In genomic region chr19:49681204-49681603, GRCm38 (mm10) we compare ENCODE assay signal across 24 mouse cellular contexts.
A peak's percentile ranks its signal among the peaks of the same experiment; 100 is the strongest.
DNase-seq lines count a peak whose midpoint lies in the region; ATAC-seq and TF ChIP-seq lines count a peak whose summit lies in the region.
"Had no signal": no experiment of that assay in that cellular context is flagged by ENCODE, and none has a peak within 500 bp of the region (broad histone marks: within the 10 kb centered on the region; RNA-seq: fewer than 3 reads in every experiment).

No protein-coding gene starts in this region.

- DNase-seq in frontal cortex, adult 2 months (ENCODE audit: extremely low spot score in 1 of 2, low spot score in 1 of 2), result peak; percentile 28 to 39
- no peak for DNase-seq in frontal cortex, postnatal 14 days (ENCODE audit: low spot score in 2 of 2)
- peak; percentile 83 for DNase-seq in midbrain, embryonic 11.5 days (ENCODE audit: low spot score, missing footprints)
- DNase-seq in brain, embryonic 14.5 days (ENCODE audit: low read depth), result peak; percentile 5
- DNase-seq in embryonic facial prominence, embryonic 14.5 days (ENCODE audit: low spot score), result peak; percentile 5
- no peak for DNase-seq in ovary, adult 18-20 months (ENCODE audit: low spot score)
- DNase-seq: adrenal gland, adult 2 months; cerebellum, adult 18-20 months; cerebellum, postnatal 25 days; gastrocnemius, postnatal 10 days; heart, adult 11 months; heart, postnatal 14 days; kidney, adult 9 months; kidney, postnatal 14 days; liver, postnatal 0 days had no signal

- no peaks in the 10 kb centered on the region for H3K4me1 ChIP-seq in midbrain, embryonic 11.5 days (ENCODE audit: control insufficient read depth, insufficient read depth, low read length)
- H3K4me1 ChIP-seq in midbrain, embryonic 13.5 days (replicated peaks), result no peaks in the 10 kb centered on the region
- H3K4me1 ChIP-seq in embryonic facial prominence, embryonic 14.5 days (ENCODE audit: control insufficient read depth, insufficient read depth, low read length), result no peaks in the 10 kb centered on the region
- H3K4me1 ChIP-seq: forebrain, embryonic 15.5 days; heart, embryonic 13.5 days had no signal

- TF ChIP-seq CTCF in brain, embryonic 14.5 days (IDR thresholded peaks at IDR 0.05; ENCODE audit: borderline replicate concordance, extremely low read depth, insufficient read depth, insufficient read length), result no peak

- H3K4me2 ChIP-seq in midbrain, embryonic 11.5 days, result no peak overlapping the region
- no peak overlapping the region for H3K4me2 ChIP-seq in midbrain, embryonic 13.5 days (replicated peaks)
- no peak overlapping the region for H3K4me2 ChIP-seq in embryonic facial prominence, embryonic 14.5 days (ENCODE audit: low read depth, low read length)
- H3K4me2 ChIP-seq: forebrain, embryonic 15.5 days; heart, embryonic 13.5 days; liver, embryonic 11.5 days had no signal

- TF ChIP-seq POLR2A in brain, embryonic 14.5 days (IDR thresholded peaks at IDR 0.05; ENCODE audit: borderline replicate concordance, extremely low read depth, insufficient read depth, insufficient read length, poor library complexity, severe bottlenecking), result no peak

- H3K9me3 ChIP-seq in midbrain, embryonic 11.5 days (ENCODE audit: control insufficient read depth, low read length), result no peaks in the 10 kb centered on the region; the same call in 1 of the 2 replicates
- H3K9me3 ChIP-seq in midbrain, embryonic 13.5 days, result no peaks in the 10 kb centered on the region
- H3K9me3 ChIP-seq in embryonic facial prominence, embryonic 14.5 days (ENCODE audit: control insufficient read depth, low read length), result 0 out of 2 replicates have a peak, but pooled peaks cover 4% of the 10 kb centered on the region
- H3K9me3 ChIP-seq: forebrain, embryonic 15.5 days had no signal

- H3K36me3 ChIP-seq in midbrain, embryonic 11.5 days (ENCODE audit: control insufficient read depth, insufficient read depth, low read length), result no peaks in the 10 kb centered on the region
- no peaks in the 10 kb centered on the region for H3K36me3 ChIP-seq in midbrain, embryonic 13.5 days
- H3K36me3 ChIP-seq in embryonic facial prominence, embryonic 14.5 days (ENCODE audit: control insufficient read depth, insufficient read depth, low read length), result no peaks in the 10 kb centered on the region
- H3K36me3 ChIP-seq: forebrain, embryonic 15.5 days; heart, embryonic 13.5 days had no signal

- peak; percentile 67 for ATAC-seq in midbrain, embryonic 11.5 days (ENCODE audit: low FRiP score)
- ATAC-seq in midbrain, embryonic 13.5 days, result no peak
- ATAC-seq in embryonic facial prominence, embryonic 14.5 days (ENCODE audit: low read depth), result peak; percentile 65; the same call in 1 of the 2 replicates
- ATAC-seq: forebrain, embryonic 15.5 days; hindbrain, postnatal 0 days; intestine, embryonic 16.5 days; liver, postnatal 0 days; lung, postnatal 0 days had no signal

- H3K27ac ChIP-seq in midbrain, embryonic 11.5 days (ENCODE audit: low read depth, low read length), result no peak overlapping the region
- no peak overlapping the region for H3K27ac ChIP-seq in midbrain, embryonic 13.5 days
- H3K27ac ChIP-seq in embryonic facial prominence, embryonic 14.5 days (replicated peaks; ENCODE audit: low read depth, low read length), result no peak overlapping the region
- H3K27ac ChIP-seq: forebrain, embryonic 15.5 days; heart, embryonic 13.5 days; hindbrain, postnatal 0 days; macrophage; stomach, postnatal 0 days had no signal

- H3K4me3 ChIP-seq in midbrain, embryonic 11.5 days (ENCODE audit: low read depth, low read length), result no peak overlapping the region
- H3K4me3 ChIP-seq in midbrain, embryonic 13.5 days (replicated peaks), result no peak overlapping the region
- H3K4me3 ChIP-seq in embryonic facial prominence, embryonic 14.5 days (ENCODE audit: low read depth, low read length), result no peak overlapping the region
- H3K4me3 ChIP-seq: forebrain, embryonic 15.5 days; heart, embryonic 13.5 days had no signal

- WGBS in midbrain, embryonic 11.5 days, result 60% methylated on average over 3 of the region's 3 CpGs
- 40% methylated on average over 3 of the region's 3 CpGs for WGBS in midbrain, embryonic 13.5 days
- 59% methylated on average over 3 of the region's 3 CpGs for WGBS in embryonic facial prominence, embryonic 14.5 days

- no peaks in the 10 kb centered on the region for H3K27me3 ChIP-seq in midbrain, embryonic 11.5 days (ENCODE audit: control insufficient read depth, insufficient read depth, low read length)
- no peaks in the 10 kb centered on the region for H3K27me3 ChIP-seq in midbrain, embryonic 13.5 days
- no peaks in the 10 kb centered on the region for H3K27me3 ChIP-seq in embryonic facial prominence, embryonic 14.5 days (replicated peaks; ENCODE audit: control insufficient read depth, insufficient read depth, low read length)
- H3K27me3 ChIP-seq: forebrain, embryonic 15.5 days; heart, embryonic 13.5 days had no signal

- no peak overlapping the region for H3K9ac ChIP-seq in midbrain, embryonic 11.5 days (ENCODE audit: low read length)
- H3K9ac ChIP-seq in midbrain, embryonic 13.5 days (replicated peaks), result no peak overlapping the region
- H3K9ac ChIP-seq in embryonic facial prominence, embryonic 14.5 days (ENCODE audit: low read depth, low read length), result no peak overlapping the region
- H3K9ac ChIP-seq: forebrain, embryonic 15.5 days; heart, embryonic 13.5 days; liver, postnatal 0 days had no signal

Comparison
In these comparisons a context has a peak if more than half of its experiments do, and no peak if none do; other contexts are left out.
1. DNase-seq: peak in frontal cortex, adult 2 months (2 of 2), midbrain, embryonic 11.5 days (single experiment), brain, embryonic 14.5 days (single experiment) and embryonic facial prominence, embryonic 14.5 days (single experiment); none in frontal cortex, postnatal 14 days (0 of 2) and ovary, adult 18-20 months (single experiment).